Mouse (Mus musculus) MEL (cell line): ENCODE measurements around the gene Cfd. TPM values are rescaled to one million over a fixed set of nuclear protein-coding genes. Genes with fewer than 3 reads are reported as not detected.

Experiments used
- DNase-seq: peaks from one replicate; pipeline ENCODE4 v3.0.0; 2011; ENCODE audit warnings: low read depth, low spot score
- H3K27ac ChIP-seq: 2 replicates; pipeline ENCODE4 v1.5.1; 2012; ENCODE audit warnings: low read depth, mild to moderate bottlenecking, control low read depth, low read length, moderate library complexity; ENCODE audit not compliant: control insufficient read depth
- H3K27me3 ChIP-seq, 2 experiments: fragments of 150-350 bp in 1 of 2; sonication (generic) in 1 of 2; 2 replicates each; pipeline ENCODE4 v1.6.1; 2012; ENCODE audit warnings: low read length in 2 of 2, mild to moderate bottlenecking in 2 of 2, improper control_type of control experiment in 1 of 2, moderate library complexity in 1 of 2; ENCODE audit not compliant: insufficient read depth in 2 of 2, control insufficient read depth in 1 of 2
- H3K36me3 ChIP-seq, 2 experiments: 2 replicates each; pipeline ENCODE4 v1.6.1; 2012 to 2014; ENCODE audit warnings: low read length in 2 of 2, improper control_type of control experiment in 1 of 2, inconsistent platforms in 1 of 2, mild to moderate bottlenecking in 1 of 2; ENCODE audit not compliant: insufficient read depth in 2 of 2, control insufficient read depth in 1 of 2
- H3K4me1 ChIP-seq, 2 experiments: fragments of 150-350 bp in 1 of 2; sonication (generic) in 1 of 2; 2 replicates each; pipeline ENCODE4 v1.6.1; 2012; ENCODE audit warnings: low read length in 2 of 2, improper control_type of control experiment in 1 of 2, mild to moderate bottlenecking in 1 of 2; ENCODE audit not compliant: insufficient read depth in 2 of 2, control insufficient read depth in 1 of 2
- H3K4me3 ChIP-seq, 2 experiments: fragments of 150-350 bp in 1 of 2; sonication (generic) in 1 of 2; 2 replicates each; pipeline ENCODE4 v1.5.1; 2012; ENCODE audit warnings: low read depth in 2 of 2, low read length in 2 of 2, mild to moderate bottlenecking in 2 of 2, moderate library complexity in 2 of 2, control low read depth in 1 of 2, improper control_type of control experiment in 1 of 2; ENCODE audit not compliant: control insufficient read depth in 1 of 2, insufficient read depth in 1 of 2
- H3K79me2 ChIP-seq: 2 replicates; pipeline ENCODE4 v1.6.1; 2012; ENCODE audit warnings: mild to moderate bottlenecking, low read length, moderate library complexity; ENCODE audit not compliant: control insufficient read depth, poor library complexity, insufficient read depth
- H3K9ac ChIP-seq: 2 replicates; pipeline ENCODE4 v1.6.1; 2012; ENCODE audit warnings: low read depth, mild to moderate bottlenecking, control low read depth, low read length, moderate library complexity; ENCODE audit not compliant: control insufficient read depth, poor library complexity, severe bottlenecking
- H3K9me3 ChIP-seq: fragments of 150-350 bp; sonication (generic); replicated peaks from 2 replicates; pipeline ENCODE4 v1.6.1; 2012; ENCODE audit warnings: mild to moderate bottlenecking, low read length, improper control_type of control experiment, moderate library complexity; ENCODE audit not compliant: insufficient read depth
- CHD2 ChIP-seq: IDR thresholded peaks from 2 replicates; pipeline ENCODE4 v1.6.1; 2011; ENCODE audit warnings: low read length, improper control_type of control experiment
- CTCF ChIP-seq, 3 experiments: IDR thresholded peaks in 2 of 3; conservative IDR thresholded peaks in 1 of 3; 2 replicates each; pipeline ENCODE4 v1.5.1; 2011 to 2012; ENCODE audit warnings: low read length in 3 of 3, low read depth in 2 of 3, mild to moderate bottlenecking in 2 of 3, improper control_type of control experiment in 1 of 3, inconsistent platforms in 1 of 3, mixed read lengths in 1 of 3, moderate library complexity in 1 of 3; ENCODE audit not compliant: control insufficient read depth in 1 of 3, insufficient read depth in 1 of 3, poor library complexity in 1 of 3, severe bottlenecking in 1 of 3
- EP300 ChIP-seq, 2 experiments: IDR thresholded peaks; 2 replicates each; pipeline ENCODE4 v1.6.1; 2011; ENCODE audit warnings: improper control_type of control experiment in 2 of 2, low read length in 2 of 2, low read depth in 1 of 2, mild to moderate bottlenecking in 1 of 2
- GATA1 ChIP-seq: IDR thresholded peaks from 2 replicates; pipeline ENCODE4 v1.6.1; 2011; ENCODE audit warnings: low read depth, low read length, improper control_type of control experiment
- HCFC1 ChIP-seq: IDR thresholded peaks from 2 replicates; pipeline ENCODE4 v1.6.1; 2012; ENCODE audit warnings: low read depth, mild to moderate bottlenecking, inconsistent platforms, low read length, improper control_type of control experiment, moderate library complexity
- MAFK ChIP-seq: IDR thresholded peaks from 2 replicates; pipeline ENCODE4 v1.6.1; 2011; ENCODE audit warnings: low read depth, mild to moderate bottlenecking, low read length, improper control_type of control experiment, borderline replicate concordance
- MAX ChIP-seq: IDR thresholded peaks from 2 replicates; pipeline ENCODE4 v1.6.1; 2011; ENCODE audit warnings: low read length, improper control_type of control experiment
- MYB ChIP-seq: IDR thresholded peaks from 2 replicates; pipeline ENCODE4 v1.6.1; 2011; ENCODE audit warnings: mild to moderate bottlenecking, low read depth, low read length, improper control_type of control experiment
- MYC ChIP-seq: IDR thresholded peaks from 2 replicates; pipeline ENCODE4 v1.6.1; 2011; ENCODE audit warnings: low read depth, mild to moderate bottlenecking, low read length, improper control_type of control experiment, moderate library complexity
- NELFE ChIP-seq: IDR thresholded peaks from 2 replicates; pipeline ENCODE4 v1.6.1; 2011; ENCODE audit warnings: low read depth, low read length, improper control_type of control experiment
- POLR2A ChIP-seq, 2 experiments: IDR thresholded peaks; 2 replicates each; pipeline ENCODE4 v1.6.1; 2011 to 2012; ENCODE audit warnings: low read length in 2 of 2, mild to moderate bottlenecking in 2 of 2, control low read depth in 1 of 2, improper control_type of control experiment in 1 of 2, low read depth in 1 of 2, moderate library complexity in 1 of 2; ENCODE audit not compliant: control insufficient read depth in 1 of 2, insufficient read depth in 1 of 2, poor library complexity in 1 of 2
- RAD21 ChIP-seq: IDR thresholded peaks from 2 replicates; pipeline ENCODE4 v1.6.1; 2011; ENCODE audit warnings: mild to moderate bottlenecking, low read depth, low read length, improper control_type of control experiment
- RCOR1 ChIP-seq: IDR thresholded peaks from 2 replicates; pipeline ENCODE4 v1.6.1; 2012; ENCODE audit warnings: low read depth, mild to moderate bottlenecking, inconsistent platforms, low read length, improper control_type of control experiment
- TBP ChIP-seq: IDR thresholded peaks from 2 replicates; pipeline ENCODE4 v1.8.0; 2011; ENCODE audit warnings: low read depth, low read length, improper control_type of control experiment
- UBTF ChIP-seq: IDR thresholded peaks from 2 replicates; pipeline ENCODE4 v1.6.1; 2012; ENCODE audit warnings: low read depth, mild to moderate bottlenecking, inconsistent platforms, low read length, improper control_type of control experiment, moderate library complexity, borderline replicate concordance; ENCODE audit not compliant: insufficient read depth
- USF2 ChIP-seq, 2 experiments: IDR thresholded peaks; 2 replicates each; pipeline ENCODE4 v1.6.1; 2011 to 2012; ENCODE audit warnings: improper control_type of control experiment in 2 of 2, low read length in 2 of 2, borderline replicate concordance in 1 of 2, inconsistent platforms in 1 of 2, low read depth in 1 of 2, mild to moderate bottlenecking in 1 of 2; ENCODE audit not compliant: insufficient read depth in 1 of 2
- polyA plus RNA-seq, 2 experiments: library from polyadenylated mRNA; stranded (reverse) in 1 of 2; unstranded in 1 of 2; fragments of >175 nt in 1 of 2; fragments of >200 nt in 1 of 2; gene quantifications; 2 replicates each; pipeline versions ENCODE4 v1.2.1 to v1.2.4; 2012; ENCODE audit warnings: low replicate concordance in 2 of 2, low read depth in 1 of 2; ENCODE audit not compliant: insufficient read length in 2 of 2, insufficient read depth in 1 of 2, missing spikeins in 1 of 2
- total RNA-seq: library from RNA; depleted of rRNA; stranded (reverse); fragments of 300-350 nt; gene quantifications from 2 replicates; pipeline ENCODE4 v1.2.3, GENCODE M21; 2012

Cfd gene
- total and polyA plus RNA-seq, 3 experiments: 0.21 TPM; not detected in 2

- TF ChIP-seq USF2 (IDR thresholded peaks at IDR 0.05; ENCODE audit: borderline replicate concordance in 1 of 2, insufficient read depth in 1 of 2, low read depth in 1 of 2, low read length in 2 of 2) (no peak), GATA1 (no peak), POLR2A (IDR thresholded peaks at IDR 0.05; ENCODE audit: control insufficient read depth in 1 of 2, insufficient read depth in 1 of 2, low read depth in 1 of 2, low read length in 2 of 2, poor library complexity in 1 of 2) (peak in 1 of 2 experiments; percentile 48; a peak in 1 of 4 replicates), CHD2 (no peak), MYC (peak; percentile 54; the same call in 1 of the 2 replicates), MAX (no peak), CTCF (IDR thresholded peaks at IDR 0.05 in 2 of 3, conservative IDR thresholded peaks at IDR 0.05 in 1 of 3; ENCODE audit: control insufficient read depth in 1 of 3, insufficient read depth in 1 of 3, low read depth in 2 of 3, low read length in 3 of 3, poor library complexity in 1 of 3, severe bottlenecking in 1 of 3) (no peak)
These were observed 40.6 kb upstream of the Cfd start (continued) for GRCm38 (mm10) chr10:79849941-79850628.

DNA sequence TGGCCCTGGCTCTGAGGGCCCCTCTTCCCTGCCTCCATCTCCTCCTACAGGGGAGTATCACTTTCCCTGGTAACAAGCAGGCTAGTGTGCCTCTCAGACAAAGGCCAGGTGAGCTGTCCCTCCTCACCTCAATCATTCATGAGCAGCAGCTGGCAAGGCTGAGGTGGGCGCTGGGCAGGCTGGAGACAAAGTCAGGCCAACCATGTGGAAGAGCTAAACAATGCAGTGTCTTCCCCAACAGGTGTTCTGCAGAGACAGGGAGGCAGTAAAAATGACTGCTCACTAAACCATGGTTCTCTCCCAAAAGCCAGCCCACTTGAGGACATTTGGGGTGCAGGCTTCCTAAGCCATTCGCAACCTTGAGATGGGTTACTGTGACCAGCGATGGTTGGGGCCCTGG lies 39.0 kb upstream of the Cfd start:
- Histone ChIP-seq H3K79me2 (peaks cover 39% of the 10 kb centered on the region), H3K27me3 (no peaks in the 10 kb centered on the region), H3K4me3 (no peak overlapping the region), H3K27ac (no peak overlapping the region), H3K9me3 (no peaks in the 10 kb centered on the region), H3K9ac (peak overlapping the region; percentile 85), H3K36me3 (peaks cover 1 to 16% of the 10 kb centered on the region in 2 experiments; a peak in 3 of 4 replicates), H3K4me1 (peaks cover 3 to 25% of the 10 kb centered on the region in 2 experiments)
- no peak for TF ChIP-seq RCOR1
- no peak for TF ChIP-seq EP300 (IDR thresholded peaks at IDR 0.05; ENCODE audit: low read depth in 1 of 2, low read length in 2 of 2)
- no peak for TF ChIP-seq MAFK
- no peak for TF ChIP-seq NELFE
- TF ChIP-seq MYB: no peak
- TF ChIP-seq HCFC1: no peak
- no peak for TF ChIP-seq TBP
- TF ChIP-seq POLR2A (IDR thresholded peaks at IDR 0.05; ENCODE audit: control insufficient read depth in 1 of 2, insufficient read depth in 1 of 2, low read depth in 1 of 2, low read length in 2 of 2, poor library complexity in 1 of 2): no peak
- TF ChIP-seq UBTF: no peak
- TF ChIP-seq RAD21: no peak
- TF ChIP-seq USF2 (IDR thresholded peaks at IDR 0.05; ENCODE audit: borderline replicate concordance in 1 of 2, insufficient read depth in 1 of 2, low read depth in 1 of 2, low read length in 2 of 2): no peak
- DNase-seq: no peak
